Mouse (Mus musculus) G1E (cell line): ENCODE measurements at regions not wholly inside any gene's neighbourhood (a gene's known extent, or its start where the extent isn't known, plus 50 kb on each side); places are given as distances from the start of the nearest gene placed in this dataset.
"Not testable (repeated sequence)": the region's sequence is repeated elsewhere in the genome, so short reads cannot be mapped to it uniquely, and the experiment has no call there.

Experiments
- ATAC-seq: 2 replicates; pipeline ENCODE4 v1.8.0; 2016; ENCODE audit warnings: mild to moderate bottlenecking; ENCODE audit not compliant: insufficient number of reproducible peaks, poor library complexity, low FRiP score, severe bottlenecking; ENCODE audit errors: extremely low read depth
- DNase-seq: peaks from one replicate; pipeline ENCODE4 v3.0.0; 2012; ENCODE audit warnings: low spot score
- H3K27me3 ChIP-seq: 2 replicates; pipeline ENCODE4 v1.6.1; 2012; ENCODE audit warnings: mild to moderate bottlenecking, low read length, inconsistent platforms; ENCODE audit not compliant: insufficient read depth
- H3K36me3 ChIP-seq: replicated peaks from 2 replicates; pipeline ENCODE3; 2012; ENCODE audit warnings: mild to moderate bottlenecking, inconsistent platforms
- H3K4me1 ChIP-seq: 2 replicates; pipeline ENCODE4 v1.6.1; 2012; ENCODE audit warnings: low read depth, low read length, inconsistent platforms, mixed read lengths; ENCODE audit not compliant: insufficient read depth
- H3K4me3 ChIP-seq: 2 replicates; pipeline ENCODE4 v1.5.1; 2012; ENCODE audit warnings: low read depth, mild to moderate bottlenecking, inconsistent platforms, low read length, moderate library complexity, mixed read lengths
- H3K9me3 ChIP-seq: replicated peaks from 2 replicates; pipeline ENCODE4 v1.6.1; 2012; ENCODE audit warnings: inconsistent platforms
- CTCF ChIP-seq: IDR thresholded peaks from 2 replicates; pipeline ENCODE4 v1.5.1; 2012; ENCODE audit warnings: low read depth, low read length, inconsistent platforms, mixed read lengths
- GATA1 ChIP-seq: IDR thresholded peaks from 2 replicates; pipeline ENCODE4 v1.6.1; 2012; ENCODE audit warnings: borderline replicate concordance, low read length, inconsistent platforms, mixed read lengths
- GATA2 ChIP-seq: IDR thresholded peaks from 2 replicates; pipeline ENCODE4 v1.6.1; 2012; ENCODE audit warnings: low read depth, low read length, inconsistent platforms, borderline replicate concordance
- POLR2AphosphoS5 ChIP-seq: IDR thresholded peaks from 2 replicates; pipeline ENCODE4 v1.6.1; 2012; ENCODE audit warnings: low read depth, low read length, inconsistent platforms; ENCODE audit not compliant: insufficient replicate concordance
- TAL1 ChIP-seq: conservative IDR thresholded peaks from 2 replicates; pipeline ENCODE4 v1.6.1; 2012; ENCODE audit warnings: low read depth, low read length, inconsistent platforms, mixed read lengths

DNA sequence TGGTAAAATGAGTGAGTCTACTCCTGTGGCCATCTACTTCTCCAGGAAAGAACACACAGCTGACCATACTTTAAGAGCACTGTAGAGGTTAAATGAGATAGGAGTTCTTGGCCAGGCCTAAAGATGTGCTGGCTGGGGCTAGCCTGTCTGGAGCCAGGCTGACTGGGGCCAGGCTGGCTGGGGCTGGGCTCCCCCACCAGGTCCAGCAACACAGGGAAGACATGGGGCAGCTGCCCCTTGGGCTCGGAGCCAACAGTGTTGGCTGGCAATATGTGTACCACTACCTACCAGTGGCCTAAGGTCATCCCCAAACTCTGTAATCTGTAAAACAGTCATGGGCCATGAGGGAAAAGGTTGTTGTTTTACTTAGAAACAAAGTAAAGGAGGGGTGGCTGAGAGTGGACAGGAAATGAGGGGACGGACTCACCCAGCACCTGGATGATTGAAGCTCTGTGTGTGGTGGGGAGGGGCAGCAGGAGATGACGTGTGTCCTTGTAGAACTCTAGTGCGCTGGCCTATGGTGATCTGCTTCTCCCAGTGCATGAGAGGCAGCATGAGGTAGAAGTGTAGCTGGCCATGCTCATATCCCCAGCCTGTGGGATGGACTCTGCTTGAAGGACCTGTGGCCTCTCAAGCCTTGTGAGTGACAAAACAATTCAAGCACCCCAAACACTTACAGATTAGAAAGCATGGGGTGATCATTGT is 67.0 kb downstream of the Foxa2 start:
- Histone ChIP-seq H3K4me1 (no peaks in the 10 kb centered on the region), H3K4me3 (no peak overlapping the region), H3K9me3 (peaks cover 36% of the 10 kb centered on the region), H3K36me3 (no peaks in the 10 kb centered on the region), H3K27me3 (no peaks in the 10 kb centered on the region)
- DNase-seq (no peak), ATAC-seq (no peak)
- TF ChIP-seq GATA2 (no peak), GATA1 (no peak), POLR2AphosphoS5 (no peak), TAL1 (no peak), CTCF (no peak)

DNA sequence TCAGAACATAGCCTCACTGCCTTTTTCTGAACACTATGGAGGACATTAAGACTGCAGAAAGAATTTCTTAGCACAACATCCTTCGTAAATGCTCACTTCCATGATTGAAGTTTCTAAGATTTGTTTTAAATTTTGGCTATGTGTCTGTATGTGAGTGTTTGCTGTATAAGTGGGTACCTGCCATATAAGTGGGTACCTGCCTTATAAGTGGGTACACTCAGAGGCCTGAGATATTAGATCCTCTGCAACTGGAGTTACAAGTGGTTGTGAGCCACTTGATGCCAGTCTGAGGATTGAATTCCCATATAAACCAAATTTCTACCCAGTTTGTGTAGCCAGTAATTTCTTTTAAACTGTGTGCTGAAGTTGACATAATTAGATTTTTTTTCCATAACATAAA is 67.8 kb downstream of the Foxa2 start:
- Histone ChIP-seq H3K9me3 (peaks cover 34% of the 10 kb centered on the region), H3K4me3 (no peak overlapping the region), H3K4me1 (no peaks in the 10 kb centered on the region), H3K27me3 (no peaks in the 10 kb centered on the region), H3K36me3 (no peaks in the 10 kb centered on the region)
- DNase-seq (no peak), ATAC-seq (no peak)
- TF ChIP-seq GATA1, result no peak
- no peak for TF ChIP-seq CTCF
- TF ChIP-seq POLR2AphosphoS5, result no peak
- TF ChIP-seq GATA2, result no peak
- no peak for TF ChIP-seq TAL1

DNA sequence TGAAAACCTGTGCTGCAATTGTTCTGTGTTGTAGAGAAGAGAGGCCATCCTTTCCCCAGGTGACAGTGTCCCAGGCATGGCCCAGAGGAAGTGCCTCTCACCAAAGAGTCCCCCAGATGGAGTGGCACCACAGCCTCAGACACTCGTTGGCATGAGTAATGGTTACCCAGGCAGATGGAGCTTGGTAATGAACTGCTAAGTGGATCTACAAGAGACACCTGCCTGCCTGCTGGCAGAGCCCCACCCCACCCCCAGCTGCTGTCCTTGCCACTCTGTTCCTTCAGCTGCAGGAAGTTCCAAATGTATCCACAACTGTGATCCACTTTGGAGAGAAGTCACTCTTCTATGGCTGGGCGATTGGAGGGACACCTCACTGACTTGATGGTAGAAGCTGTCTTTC is 72.0 kb downstream of the Foxa2 start:
- Histone ChIP-seq H3K27me3 (no peaks in the 10 kb centered on the region), H3K36me3 (no peaks in the 10 kb centered on the region), H3K4me3 (no peak overlapping the region), H3K9me3 (peaks cover 36% of the 10 kb centered on the region), H3K4me1 (no peaks in the 10 kb centered on the region)
- TF ChIP-seq TAL1, result no peak
- TF ChIP-seq GATA2, result no peak
- TF ChIP-seq CTCF, result no peak
- no peak for TF ChIP-seq POLR2AphosphoS5
- TF ChIP-seq GATA1, result no peak
- ATAC-seq (no peak), DNase-seq (no peak)

DNA sequence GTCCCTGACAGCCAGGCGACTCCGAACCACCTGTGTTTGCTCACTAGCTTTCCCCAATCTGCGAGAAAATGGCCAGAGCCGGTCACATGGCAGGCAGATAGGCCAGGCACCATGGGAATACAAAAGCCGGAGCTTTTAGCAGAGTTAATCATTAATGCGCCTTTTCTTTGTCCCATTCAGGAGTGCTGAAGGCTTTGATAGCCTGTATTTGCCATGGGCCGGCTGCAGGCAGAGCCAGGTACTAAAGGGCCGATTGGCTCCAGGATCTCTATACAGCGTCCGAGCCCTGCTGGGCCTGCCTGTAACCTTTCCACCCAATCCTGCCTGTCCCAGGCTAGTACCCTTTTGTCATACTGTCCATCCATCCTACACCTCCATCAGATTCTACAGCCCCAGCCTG is 78.1 kb downstream of the Foxa2 start:
- DNase-seq (no peak), ATAC-seq (no peak)
- Histone ChIP-seq H3K36me3 (no peaks in the 10 kb centered on the region), H3K9me3 (peaks cover 35% of the 10 kb centered on the region), H3K27me3 (no peaks in the 10 kb centered on the region), H3K4me1 (no peaks in the 10 kb centered on the region), H3K4me3 (no peak overlapping the region)
- TF ChIP-seq TAL1 (no peak), POLR2AphosphoS5 (no peak), GATA2 (no peak), GATA1 (no peak), CTCF (no peak)

DNA sequence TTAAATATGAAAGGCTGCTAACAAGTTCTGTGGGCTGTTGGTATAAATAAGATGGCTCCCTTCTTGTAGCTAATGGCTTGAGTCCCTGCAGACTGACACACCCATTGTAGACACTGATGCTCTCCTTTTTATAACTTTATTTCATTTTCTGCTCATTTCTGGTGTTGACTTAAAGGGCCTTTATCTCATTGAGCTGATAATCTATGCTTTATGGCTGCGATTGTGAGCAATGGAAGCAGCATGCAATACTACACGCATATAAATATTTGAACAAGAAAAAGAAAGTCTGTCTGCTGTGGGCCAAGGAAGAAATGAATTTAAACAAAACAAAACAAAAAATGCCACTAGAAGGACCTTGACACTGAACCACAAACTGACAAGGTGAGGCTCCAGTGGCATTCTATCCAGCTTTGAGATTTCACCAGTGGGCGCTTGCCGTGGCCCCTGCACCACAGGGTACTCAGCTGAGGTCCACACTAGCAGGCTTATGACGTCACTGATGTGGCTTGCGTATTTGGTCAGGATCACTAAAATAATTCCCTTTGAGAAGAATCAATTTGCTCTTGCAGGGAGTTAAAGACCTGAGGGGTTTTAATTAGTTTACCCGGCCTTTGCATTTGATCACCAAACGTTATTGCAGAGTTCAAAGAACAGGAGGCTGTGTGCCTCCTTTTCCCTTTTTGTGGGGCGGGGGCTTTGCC is 78.8 kb downstream of the Foxa2 start:
- Histone ChIP-seq H3K4me1 (no peaks in the 10 kb centered on the region), H3K36me3 (no peaks in the 10 kb centered on the region), H3K9me3 (peaks cover 28% of the 10 kb centered on the region), H3K4me3 (no peak overlapping the region), H3K27me3 (no peaks in the 10 kb centered on the region)
- DNase-seq (no peak), ATAC-seq (no peak)
- TF ChIP-seq GATA2 (no peak), POLR2AphosphoS5 (no peak), TAL1 (no peak), CTCF (no peak), GATA1 (no peak)

DNA sequence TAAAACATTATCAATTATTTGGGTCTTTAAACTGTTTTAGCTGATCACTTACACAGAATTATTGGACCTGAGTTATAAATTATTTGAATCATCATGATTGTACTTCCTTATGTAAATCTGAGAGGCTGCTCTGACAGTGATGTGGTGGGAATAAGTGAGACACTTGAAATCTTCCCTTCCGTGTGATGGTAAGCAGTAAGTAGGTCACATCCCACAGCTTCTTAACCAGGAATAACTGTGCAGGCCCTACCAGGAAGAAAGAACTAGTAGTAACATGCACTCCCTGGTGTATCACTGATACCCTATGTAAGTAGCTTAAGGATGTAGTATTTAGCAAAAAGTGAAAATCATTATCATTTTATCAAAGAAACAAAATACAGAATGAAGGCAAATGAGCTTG is 83.5 kb downstream of the Foxa2 start:
- not testable (repeated sequence) for H3K36me3 ChIP-seq, H3K27me3 ChIP-seq, H3K4me3 ChIP-seq, ATAC-seq, DNase-seq, H3K4me1 ChIP-seq
- H3K9me3 ChIP-seq, result peaks cover 16% of the 10 kb centered on the region
